Mouse (Mus musculus): ENCODE data around the gene Perm1. TPM values are rescaled to one million over a fixed set of nuclear protein-coding genes. Genes with fewer than 3 reads are reported as not detected.

The Perm1 gene
- 1 to 10 TPM; 1.4 to 2.0 TPM for polyA plus RNA-seq (2017; shearing (Covaris generic))

GRCm38 (mm10) chr4:156215649-156216048, at the start of gene Perm1:
Perm1 (plus strand) TSS chr4:156215868.

DNA sequence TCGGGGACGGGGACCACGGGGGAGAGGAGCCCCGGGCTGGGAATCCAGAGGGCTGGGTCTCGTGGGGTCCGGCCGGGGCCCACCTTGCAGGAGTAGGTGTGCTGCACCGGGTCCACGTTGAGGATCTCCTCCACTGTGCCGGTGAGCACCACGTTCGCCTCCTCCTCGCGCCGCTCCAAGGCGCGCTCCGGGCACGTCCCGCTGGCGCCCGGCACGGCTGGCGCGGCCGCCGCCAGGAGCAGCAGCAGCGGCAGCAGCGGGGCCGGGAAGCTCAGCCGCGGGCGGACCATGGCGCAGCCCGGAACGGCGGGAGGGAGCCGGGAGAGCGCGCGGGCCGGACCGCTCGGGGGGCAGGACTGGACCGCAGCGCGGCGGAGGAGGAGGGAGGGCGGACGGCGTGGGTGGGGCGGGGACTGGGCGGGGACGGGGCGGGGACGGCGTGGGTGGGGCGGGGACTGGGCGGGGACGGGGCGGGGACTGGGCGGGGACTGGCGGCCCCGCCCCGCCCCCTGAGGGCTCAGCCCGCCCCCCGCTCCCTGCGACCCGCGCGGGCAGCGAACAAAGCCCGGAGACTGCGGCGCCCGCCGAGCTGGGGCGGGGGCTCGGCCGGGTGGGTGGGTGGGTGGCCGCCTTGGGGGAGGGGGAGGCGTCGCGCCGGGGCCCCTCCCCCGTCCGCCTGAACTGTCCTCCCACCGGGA, 18.4 kb upstream of the Perm1 start, which contains the start of gene Agrn:
Gene Agrn (minus strand): TSS at position 358 of the 698 bp plus-strand sequence.

DNA sequence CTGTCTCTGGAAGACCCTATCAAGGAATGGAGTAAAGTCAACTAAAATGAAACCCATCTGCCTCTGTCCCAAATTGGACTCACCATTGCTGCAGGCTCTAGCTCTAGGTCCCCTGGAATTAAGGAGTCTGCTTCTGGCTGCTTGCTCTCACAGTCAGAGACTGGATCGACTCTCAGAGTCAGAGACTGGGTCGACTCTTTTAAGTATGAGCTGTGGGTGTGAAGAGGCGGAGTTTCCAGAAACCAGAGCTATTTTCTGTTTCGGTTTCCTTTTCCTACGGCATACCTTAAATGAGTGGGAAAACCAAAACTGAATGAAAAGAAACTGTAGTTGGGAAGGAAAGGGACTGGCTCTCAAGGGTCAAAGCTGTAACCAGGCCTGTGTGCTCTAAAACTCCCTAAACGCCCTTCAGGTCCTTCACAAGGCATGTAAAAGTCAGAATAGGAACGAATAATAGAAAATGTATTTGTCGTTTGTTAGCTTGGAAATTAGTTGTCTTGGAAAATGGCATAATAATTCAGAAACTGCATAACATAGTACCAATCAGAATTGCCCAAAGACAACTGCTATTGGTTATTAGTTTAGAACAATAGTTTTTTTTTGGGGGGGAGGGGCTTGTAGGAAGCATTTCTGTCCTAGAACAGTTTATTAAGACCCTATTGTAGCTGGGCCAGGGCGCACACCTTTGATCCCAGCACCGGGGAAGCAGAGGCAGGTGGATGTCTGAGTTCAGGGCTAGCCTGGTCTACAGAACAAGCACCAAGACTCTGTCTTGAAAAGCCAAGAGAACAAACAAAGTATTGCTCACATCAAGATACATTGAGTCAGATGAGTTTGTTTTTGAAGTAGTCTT, 14.8 kb upstream of the Perm1 start, which contains the start of gene Isg15:
Gene Isg15 (minus strand): TSS at position 196 of the 853 bp plus-strand sequence.

GRCm38 (mm10) chr4:156203001-156203412, 12.7 kb upstream of the Perm1 start, which contains the start of gene AW011738:
AW011738 (plus strand) TSS chr4:156203304.

GRCm38 (mm10) chr4:156234701-156235213, 19.1 kb downstream of the Perm1 start, which contains the start of gene Plekhn1:
Plekhn1 (minus strand) TSS chr4:156234857.

DNA sequence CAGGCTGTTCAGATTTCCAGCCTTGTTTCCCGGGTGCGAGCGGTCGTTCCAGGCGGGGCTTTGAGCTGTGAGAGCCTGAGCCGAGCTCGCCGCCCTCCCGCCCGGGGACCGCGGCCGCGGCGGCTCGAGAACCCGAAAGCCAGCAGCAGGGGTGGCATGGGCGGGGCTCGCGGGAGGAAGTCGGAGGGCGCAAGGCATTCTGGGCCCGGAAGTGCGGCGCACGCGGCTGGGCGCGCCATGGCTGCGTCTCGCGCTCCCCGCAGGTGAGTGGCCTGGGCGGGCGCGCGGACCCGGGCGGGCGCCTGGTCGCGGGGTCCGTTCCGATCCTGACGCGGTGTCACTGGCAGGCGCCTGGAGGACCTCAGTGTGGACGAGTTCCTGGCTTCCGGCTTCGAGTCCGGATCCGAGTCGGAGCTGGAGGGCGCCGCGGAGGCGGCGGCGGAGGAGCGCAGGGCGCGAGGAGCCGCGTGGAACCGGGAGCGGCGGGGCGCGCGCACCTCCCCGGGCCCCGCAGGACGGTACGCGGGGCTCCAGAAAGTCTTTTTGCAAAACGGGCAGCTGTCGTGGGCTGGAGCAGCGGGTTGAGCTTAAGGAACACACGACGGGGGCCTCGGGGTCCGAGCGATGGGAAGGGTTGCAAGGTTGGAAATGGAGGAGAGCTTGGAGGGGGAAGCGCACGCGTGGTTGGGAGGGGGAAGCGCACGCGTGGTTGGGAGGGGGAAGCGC, 20.3 kb downstream of the Perm1 start, which contains the start of gene Noc2l:
Gene Noc2l (plus strand): TSS at position 203 of the 726 bp plus-strand sequence.

DNA sequence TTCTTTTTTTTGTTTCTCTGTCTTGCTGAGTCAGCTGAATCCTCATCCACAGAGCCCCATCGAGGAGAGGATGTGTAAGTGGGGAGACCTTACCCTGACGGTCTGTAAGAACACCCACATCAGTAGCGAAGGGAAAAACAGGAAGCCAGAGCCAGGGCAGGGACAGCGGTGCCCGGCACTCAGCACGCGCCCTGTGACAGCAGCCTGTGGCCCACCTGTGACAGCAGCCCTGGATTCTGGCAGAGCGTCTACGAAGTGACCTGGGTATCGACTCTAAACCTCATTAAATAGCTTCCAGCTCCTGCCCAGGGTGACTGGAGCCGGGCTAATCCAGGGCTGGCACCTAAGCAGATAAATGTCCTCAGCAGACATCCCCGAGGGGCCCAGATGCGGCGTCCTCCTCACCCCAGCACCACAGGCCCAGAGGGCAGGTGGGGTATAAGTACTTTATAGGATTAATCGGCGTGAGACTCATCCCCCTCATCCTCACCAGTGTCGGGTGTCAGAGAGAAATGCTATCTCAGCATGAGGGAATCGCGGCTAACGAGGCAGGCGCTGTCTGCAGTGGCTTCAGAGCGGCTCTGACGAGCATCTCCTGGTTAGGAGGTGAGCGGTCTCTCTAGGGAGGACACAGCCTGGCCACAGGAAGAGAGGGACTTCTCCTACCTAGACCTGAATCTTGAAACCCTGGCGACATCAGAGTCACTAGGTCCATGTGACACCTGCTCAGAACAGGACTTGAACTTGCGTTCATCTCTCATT, 39.6 kb downstream of the Perm1 start, which contains the start of gene Samd11:
Gene Samd11 (minus strand): TSS at position 580 of the 762 bp plus-strand sequence.

Other genes with a start within 250 kb of the Perm1 start
- 1 to 10 TPM; 7.4 to 9.5 TPM for gene B3galt6, start 223.2 kb upstream of the Perm1 start, polyA plus RNA-seq (2017; shearing (Covaris generic))
- gene Sdf4, start 223.0 kb upstream of the Perm1 start, polyA plus RNA-seq (2017; shearing (Covaris generic)): 100 to 1,000 TPM; 563 to 617 TPM
- 1,000 to 10,000 TPM in 1 of 2 experiments, 100 to 1,000 TPM in 1; 923 to 1,159 TPM for gene Tnfrsf4, start 202.0 kb upstream of the Perm1 start, polyA plus RNA-seq (2017; shearing (Covaris generic))
- 1,000 to 10,000 TPM in 1 of 2 experiments, 100 to 1,000 TPM in 1; 560 to 1,034 TPM for gene Tnfrsf18, start 189.7 kb upstream of the Perm1 start, polyA plus RNA-seq (2017; shearing (Covaris generic))
- under 1 TPM; 0.22 to 0.50 TPM for gene Ttll10, start 156.5 kb upstream of the Perm1 start, polyA plus RNA-seq (2017; shearing (Covaris generic))
- 10 to 100 TPM; 13.2 to 14.3 TPM for gene 9430015G10Rik, start 105.9 kb upstream of the Perm1 start, polyA plus RNA-seq (2017; shearing (Covaris generic))
- gene Rnf223, start 85.4 kb upstream of the Perm1 start, polyA plus RNA-seq (2017; shearing (Covaris generic)): under 1 TPM in 1 of 2 experiments, not detected in 1; 0.07 TPM
- gene Agrn, start 18.4 kb upstream of the Perm1 start, polyA plus RNA-seq (2017; shearing (Covaris generic)): 1 to 10 TPM; 3.9 to 6.5 TPM
- 10 to 100 TPM; 71.8 to 72.7 TPM for gene Isg15, start 15.1 kb upstream of the Perm1 start, polyA plus RNA-seq (2017; shearing (Covaris generic))
- 10 to 100 TPM; 18.1 to 19.0 TPM for gene AW011738, start 12.6 kb upstream of the Perm1 start, polyA plus RNA-seq (2017; shearing (Covaris generic))
- gene Plekhn1, start 19.0 kb downstream of the Perm1 start, polyA plus RNA-seq (2017; shearing (Covaris generic)): 10 to 100 TPM; 19.0 to 19.5 TPM
- gene Noc2l, start 20.1 kb downstream of the Perm1 start, polyA plus RNA-seq (2017; shearing (Covaris generic)): 100 to 1,000 TPM; 107 to 135 TPM
- gene Samd11, start 39.8 kb downstream of the Perm1 start, polyA plus RNA-seq (2017; shearing (Covaris generic)): 10 to 100 TPM in 1 of 2 experiments, under 1 TPM in 1; 0.27 to 12.4 TPM
- under 1 TPM in 1 of 2 experiments, not detected in 1; 0.06 TPM for gene Vmn2r-ps159, start 115.2 kb downstream of the Perm1 start, polyA plus RNA-seq (2017; shearing (Covaris generic))

Measured in activated CD4-positive, CD25-positive, alpha-beta regulatory T cell (primary cell).